Mouse (Mus musculus) adrenal gland, adult 2 months (tissue): ENCODE measurements around the gene Ccdc13. TPM values are rescaled to one million over a fixed set of nuclear protein-coding genes. Genes with fewer than 3 reads are reported as not detected.

Experiments
- DNase-seq: peaks from one replicate; pipeline ENCODE4 v3.0.0; 2021
- polyA plus RNA-seq: library from polyadenylated mRNA; depleted of rRNA; stranded (reverse); fragments of >200 nt; gene quantifications from 2 replicates; pipeline ENCODE4 v1.2.3, GENCODE M21; 2012
- total RNA-seq, 2 experiments: library from RNA; stranded (reverse); gene quantifications; 2 replicates each; pipeline ENCODE4 v1.2.3; 2021

The Ccdc13 gene
- total and polyA plus RNA-seq, 3 experiments, result 0.26 to 1.0 (median 0.63) TPM

DNA sequence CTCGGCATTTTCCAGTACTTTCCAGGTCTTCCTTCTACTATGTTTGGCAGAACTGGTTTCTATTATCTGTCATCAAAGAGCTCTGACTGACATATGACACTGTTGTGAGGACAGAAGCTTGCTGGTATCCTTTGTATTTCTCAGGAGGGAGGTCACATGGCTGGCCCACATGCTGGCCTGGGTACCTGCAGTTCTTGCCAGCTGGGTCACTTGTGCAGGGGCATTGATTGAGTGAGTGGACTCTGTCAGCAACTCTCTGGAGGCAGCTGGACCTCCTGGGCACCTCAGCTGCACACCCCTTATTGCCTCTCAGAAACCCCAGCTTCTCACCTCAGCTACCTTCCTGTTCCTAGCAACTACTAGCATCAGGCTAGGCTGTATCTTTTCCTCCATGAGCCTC is 31.7 kb downstream of the Ccdc13 start:
- DNase-seq, result no peak

DNA sequence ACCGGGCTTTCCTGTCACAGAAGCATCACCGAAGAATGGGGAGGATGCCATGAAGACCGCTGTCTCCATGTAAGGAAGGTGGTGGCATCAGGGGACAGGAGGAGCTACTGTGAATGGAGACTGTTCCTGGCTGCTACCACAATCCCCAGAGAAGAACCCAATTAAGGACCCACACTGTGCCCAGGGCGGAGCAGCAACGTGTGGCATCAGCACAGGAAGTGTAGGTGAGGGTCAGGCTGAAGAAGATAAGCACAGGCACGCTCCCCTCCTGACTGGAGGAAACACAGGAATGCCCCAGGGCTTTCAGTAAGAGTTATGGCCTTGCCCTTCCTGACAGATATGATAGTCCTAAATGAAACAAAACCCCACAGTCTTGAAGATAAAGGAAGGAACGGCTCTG is 36.5 kb downstream of the Ccdc13 start:
- DNase-seq, result no peak

DNA sequence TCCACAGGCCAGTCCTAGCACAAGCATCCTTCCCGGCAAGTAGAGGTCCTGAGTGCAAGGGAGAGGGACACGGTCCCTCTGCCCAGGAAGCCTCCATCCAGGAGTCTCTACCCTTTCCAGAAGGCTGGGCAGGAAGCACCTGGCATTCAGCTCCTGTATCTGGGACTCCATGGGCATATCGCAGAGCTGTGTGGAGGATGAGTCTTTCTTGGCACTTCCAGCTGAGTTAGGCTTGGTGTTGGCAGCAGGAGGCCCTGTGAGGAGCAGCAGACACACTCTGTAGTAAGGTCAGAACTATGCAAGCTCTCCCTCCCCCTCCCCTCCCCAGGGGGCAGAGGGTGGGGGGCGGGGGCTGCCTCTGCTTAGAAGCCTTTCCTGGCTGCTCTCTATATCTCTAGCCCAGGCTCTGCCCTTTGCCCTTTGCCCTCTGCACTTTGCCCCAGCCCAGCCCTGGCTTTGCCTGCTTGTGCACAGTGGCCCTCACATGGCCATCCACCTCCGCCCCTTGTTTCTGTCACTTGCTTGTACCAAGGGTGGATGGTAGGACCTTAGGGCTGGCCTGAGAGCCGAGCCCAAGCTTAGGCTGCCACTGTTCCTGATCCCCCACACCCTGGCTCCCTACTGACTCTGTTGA is 40.3 kb downstream of the Ccdc13 start:
- no peak for DNase-seq

DNA sequence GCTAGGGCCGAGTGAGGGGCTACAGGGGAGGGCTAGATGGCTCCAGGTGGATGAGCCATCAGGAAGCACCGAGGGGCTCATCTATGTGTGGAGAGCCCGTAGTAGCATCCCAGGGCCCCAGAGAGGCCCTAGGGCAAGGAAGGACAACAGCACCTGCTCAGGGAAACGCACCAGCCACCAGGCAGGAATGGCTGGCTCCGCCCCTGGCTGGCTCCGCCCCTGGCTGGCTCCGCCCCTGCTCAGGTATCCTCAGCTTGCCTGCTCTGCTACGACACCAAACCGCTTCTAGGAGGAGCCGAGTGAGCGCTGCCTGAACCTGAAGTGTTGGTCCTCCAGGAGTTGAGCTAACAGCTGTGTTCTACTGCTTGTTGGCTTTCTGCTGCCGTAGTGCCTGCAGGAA is 41.5 kb downstream of the Ccdc13 start:
- no peak for DNase-seq

DNA sequence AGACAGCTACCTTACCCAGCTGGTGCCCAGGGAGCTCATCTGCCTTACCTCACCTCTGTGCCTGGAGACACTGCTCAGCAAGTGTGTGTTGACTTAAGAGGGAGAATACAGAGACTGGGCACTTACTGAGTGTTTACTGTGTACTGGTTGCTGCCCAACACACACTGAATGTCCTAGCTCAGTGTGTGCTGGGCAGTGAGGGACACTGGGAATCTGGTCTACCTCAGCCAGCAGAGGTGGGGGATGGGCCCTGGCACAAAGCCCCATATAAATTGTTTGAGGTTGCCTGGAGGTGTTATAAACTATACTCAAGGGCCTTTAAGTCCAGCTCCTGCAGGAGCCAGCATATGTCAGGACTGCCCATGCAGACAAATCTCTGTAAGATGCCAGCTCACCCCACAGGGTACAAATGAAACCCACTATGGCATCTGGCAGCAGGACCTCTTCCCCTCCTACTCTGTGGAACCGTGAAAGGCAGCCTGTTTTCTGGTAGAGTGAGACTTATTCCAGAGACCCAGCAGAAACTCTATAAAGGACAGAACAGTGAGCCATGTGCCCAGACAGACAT is 44.2 kb downstream of the Ccdc13 start:
- DNase-seq, result no peak

DNA sequence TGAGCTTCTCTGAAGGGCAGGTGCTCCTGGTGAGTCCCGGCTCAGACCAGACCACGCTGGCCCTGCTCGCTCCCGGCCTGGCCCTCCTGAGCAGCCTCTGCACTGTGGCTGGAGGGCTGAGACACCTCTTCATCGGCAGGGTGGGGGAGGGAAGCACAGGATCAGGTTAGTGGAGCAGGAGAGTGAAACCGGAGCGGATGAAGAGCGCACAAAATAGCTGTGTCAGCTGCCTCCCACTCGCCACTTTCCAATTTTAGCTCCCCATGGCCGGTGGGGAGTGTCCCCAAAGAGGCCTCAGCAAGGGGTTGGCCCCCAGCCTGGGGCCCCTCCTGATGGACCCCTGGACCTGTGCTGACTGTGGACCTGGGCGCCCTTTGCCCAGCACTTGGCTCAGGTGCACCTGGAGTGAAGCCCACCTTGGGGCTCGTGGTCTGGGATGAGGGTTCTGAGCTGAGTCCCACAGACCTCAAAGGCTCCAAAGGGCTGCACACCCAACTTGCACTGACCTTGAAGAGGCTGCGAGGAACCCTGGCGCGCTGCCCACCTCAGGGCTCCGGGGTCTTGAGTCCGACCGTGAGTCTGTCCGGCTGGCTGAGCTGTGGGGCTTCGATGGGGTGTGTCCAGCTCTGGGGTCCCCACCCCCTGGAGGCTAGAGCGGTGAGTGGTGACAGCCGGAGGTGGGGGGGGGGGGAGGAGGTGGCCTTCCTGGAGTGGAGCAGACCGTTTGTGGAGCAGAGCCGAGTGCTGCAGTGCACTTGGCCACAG is 47.3 kb downstream of the Ccdc13 start, which contains the start of gene Hhatl:
TSS of gene Hhatl (minus strand) at position 751 of the 765 bp plus-strand sequence.
- no peak for DNase-seq

DNA sequence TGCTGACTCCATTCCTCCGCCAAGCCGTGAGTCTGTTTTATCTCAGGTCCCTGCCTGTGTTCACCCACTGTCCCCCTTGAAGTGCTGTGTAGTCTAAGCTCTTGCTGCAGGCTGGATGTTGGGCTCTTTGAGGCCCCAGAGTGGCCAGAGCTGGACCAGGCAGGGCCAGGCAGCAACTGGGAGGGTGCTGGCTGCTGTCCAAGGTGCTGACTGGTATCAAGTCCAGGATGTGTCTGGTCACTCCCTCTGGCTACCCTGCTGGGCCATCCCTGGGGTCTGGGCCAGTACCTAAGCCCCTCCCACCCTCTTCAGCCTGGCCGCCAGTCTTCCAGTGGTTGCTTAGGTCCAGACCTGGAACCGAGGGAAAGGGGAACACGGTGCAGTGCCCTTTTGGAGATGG is 48.1 kb downstream of the Ccdc13 start:
- DNase-seq, result peak; percentile 56

DNA sequence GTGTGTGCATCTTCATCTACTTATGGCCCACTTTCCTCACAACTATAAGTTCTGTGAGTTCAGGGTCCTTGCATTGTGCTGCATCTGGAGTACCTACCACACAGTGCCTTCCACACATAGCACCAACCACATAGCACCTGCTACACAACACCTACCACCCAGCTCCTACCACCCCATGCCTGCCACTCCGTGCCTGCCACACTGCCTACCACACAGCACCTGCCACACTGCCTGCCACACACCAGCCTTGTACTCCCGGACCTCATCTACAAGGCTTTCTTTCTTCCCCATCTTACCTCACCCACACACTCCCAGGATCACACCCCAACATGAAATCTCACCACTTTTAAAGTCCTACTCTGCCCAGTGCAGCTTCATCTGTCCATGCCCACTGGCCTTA is 52.9 kb downstream of the Ccdc13 start:
- no peak for DNase-seq

DNA sequence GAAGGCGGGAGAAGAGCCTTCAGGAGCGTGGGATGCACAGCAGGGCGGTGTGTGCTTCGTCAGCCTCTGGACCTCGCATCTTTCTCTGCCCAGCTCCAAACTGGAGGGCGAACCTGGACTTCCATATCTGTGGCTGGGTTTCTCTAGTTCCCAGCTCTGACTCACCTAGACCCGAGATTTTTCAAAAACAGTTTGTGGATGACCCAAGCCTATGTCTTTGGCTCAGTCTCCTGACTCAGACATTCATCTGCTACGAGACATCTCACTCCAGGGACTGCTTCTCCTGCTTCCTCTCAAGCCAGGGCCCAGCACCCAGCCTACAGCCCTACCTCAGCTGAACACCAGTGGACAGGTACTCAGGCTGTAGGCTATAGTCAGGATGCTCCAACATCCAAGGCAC is 54.0 kb downstream of the Ccdc13 start:
- no peak for DNase-seq

DNA sequence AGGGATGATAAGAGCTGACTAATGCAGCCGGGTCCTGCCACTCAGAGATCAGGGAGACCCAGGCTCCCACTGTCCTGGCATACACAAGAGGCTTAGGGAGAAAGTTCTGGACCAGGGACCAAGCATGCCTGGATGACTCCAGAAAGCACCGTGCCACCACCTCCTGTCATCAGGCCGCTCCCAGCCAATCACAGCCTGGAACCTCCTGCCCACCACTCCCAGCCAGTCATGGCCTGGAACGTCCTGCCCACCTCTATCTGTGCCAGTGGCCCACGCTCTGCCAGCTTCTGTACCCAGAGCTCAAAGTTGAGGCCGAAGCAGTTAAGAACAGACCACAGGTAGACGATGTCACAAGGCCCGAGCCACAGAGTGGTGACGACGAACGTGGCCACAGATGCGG is 54.5 kb downstream of the Ccdc13 start:
- no peak for DNase-seq

DNA sequence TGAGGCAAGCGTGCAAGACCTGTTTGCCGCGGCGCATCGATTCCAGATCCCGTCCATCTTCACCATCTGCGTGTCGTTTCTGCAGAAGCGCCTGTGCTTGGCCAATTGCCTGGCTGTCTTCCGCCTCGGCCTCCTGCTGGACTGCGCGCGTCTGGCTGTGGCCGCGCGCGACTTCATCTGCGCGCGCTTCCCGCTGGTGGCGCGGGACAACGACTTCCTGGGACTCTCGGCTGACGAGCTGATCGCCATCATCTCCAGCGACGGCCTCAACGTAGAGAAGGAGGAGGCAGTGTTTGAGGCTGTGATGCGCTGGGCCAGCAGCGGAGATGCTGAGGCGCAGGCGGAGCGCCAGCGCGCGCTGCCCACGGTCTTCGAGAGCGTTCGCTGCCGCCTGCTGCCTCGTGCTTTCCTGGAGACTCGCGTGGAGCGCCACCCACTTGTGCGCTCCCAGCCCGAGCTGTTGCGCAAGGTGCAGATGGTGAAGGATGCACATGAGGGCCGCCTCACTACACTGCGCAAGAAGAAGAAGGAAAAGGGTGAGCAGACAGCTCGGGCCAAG is 61.1 kb downstream of the Ccdc13 start:
- DNase-seq, result peak; percentile 35

DNA sequence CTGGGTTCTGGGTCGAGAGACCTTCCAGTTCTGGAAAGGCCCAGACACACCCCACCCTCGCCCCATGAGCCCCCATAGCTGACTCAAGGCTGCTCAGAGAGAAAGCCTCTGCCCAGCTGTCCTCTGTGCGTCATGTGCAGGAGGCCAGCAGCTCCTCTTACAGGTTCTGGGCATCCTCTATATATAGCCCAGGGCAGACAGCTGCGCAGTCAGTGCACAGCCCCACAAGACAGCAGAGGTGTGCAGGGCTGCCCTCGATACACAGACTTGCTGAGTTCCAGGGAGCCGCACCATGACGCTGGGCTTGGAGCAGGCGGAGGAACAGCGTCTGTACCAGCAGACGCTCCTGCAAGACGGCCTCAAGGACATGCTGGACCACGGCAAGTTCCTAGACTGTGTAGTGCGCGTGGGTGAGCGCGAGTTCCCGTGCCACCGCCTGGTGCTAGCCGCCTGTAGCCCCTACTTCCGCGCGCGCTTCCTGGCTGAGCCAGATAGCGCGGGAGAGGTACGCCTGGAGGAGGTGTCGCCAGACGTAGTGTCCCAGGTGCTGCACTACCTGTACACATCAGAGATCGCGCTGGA is 61.7 kb downstream of the Ccdc13 start, which contains the start of gene Klhl40:
TSS of gene Klhl40 (plus strand) at position 124 of the 582 bp plus-strand sequence.
- no peak for DNase-seq

DNA sequence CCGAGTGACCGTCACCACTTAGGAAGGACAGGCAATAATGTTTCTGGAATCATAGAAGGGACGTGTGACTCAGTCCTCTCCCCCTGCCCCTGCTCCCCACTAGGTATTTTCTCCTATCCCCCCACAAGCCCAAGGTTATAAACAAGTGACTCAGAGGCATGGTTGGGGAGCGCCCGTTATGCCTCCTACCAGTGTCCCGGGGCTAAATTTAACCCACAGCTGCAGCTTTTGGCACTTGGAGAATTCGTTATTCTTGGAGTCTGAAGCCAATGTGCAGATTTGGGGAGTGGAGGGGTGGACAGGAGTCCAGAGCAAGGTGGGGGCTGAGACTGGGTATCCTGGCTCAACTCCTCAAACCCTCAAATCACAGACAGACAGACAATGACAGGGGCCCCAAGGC is 62.8 kb downstream of the Ccdc13 start:
- peak; percentile 55 for DNase-seq

DNA sequence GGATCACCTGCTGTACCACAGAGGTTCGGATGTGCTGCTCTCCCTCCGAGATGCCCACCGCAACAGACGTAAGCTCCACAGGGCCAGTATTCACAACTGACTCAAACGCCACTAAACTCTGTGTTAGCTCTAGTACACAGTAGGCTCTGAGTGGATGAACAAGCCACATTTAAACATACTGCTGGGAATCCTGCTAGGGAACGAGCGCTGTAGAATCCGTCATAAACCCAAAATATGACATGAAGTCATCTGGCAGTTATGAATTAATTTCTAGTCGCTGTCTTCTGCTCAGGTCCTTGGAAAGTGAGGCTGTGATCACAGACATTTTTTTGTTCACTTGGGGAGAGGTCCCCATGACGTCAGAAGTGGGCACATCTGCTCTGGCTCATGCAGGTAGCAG is 63.3 kb downstream of the Ccdc13 start:
- DNase-seq, result no peak

DNA sequence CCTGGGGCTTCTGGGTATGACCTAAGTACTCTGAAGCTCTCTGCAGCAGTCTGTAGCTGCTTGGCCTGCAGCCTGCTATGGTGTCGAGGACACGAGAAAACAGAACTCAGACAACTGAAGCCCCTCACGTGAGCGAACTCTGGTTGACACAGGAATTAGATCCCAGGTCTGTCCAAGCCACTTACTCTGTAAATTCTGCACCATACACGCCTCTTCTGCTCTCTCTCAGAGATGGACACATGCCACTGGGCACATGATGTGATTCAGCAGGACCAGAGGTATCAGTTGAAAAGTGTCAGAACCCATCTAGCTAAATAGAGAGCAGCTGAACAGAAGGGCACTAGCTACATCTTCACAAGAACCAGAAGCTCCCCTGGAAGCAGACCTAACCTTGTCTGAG is 66.8 kb downstream of the Ccdc13 start:
- no peak for DNase-seq

DNA sequence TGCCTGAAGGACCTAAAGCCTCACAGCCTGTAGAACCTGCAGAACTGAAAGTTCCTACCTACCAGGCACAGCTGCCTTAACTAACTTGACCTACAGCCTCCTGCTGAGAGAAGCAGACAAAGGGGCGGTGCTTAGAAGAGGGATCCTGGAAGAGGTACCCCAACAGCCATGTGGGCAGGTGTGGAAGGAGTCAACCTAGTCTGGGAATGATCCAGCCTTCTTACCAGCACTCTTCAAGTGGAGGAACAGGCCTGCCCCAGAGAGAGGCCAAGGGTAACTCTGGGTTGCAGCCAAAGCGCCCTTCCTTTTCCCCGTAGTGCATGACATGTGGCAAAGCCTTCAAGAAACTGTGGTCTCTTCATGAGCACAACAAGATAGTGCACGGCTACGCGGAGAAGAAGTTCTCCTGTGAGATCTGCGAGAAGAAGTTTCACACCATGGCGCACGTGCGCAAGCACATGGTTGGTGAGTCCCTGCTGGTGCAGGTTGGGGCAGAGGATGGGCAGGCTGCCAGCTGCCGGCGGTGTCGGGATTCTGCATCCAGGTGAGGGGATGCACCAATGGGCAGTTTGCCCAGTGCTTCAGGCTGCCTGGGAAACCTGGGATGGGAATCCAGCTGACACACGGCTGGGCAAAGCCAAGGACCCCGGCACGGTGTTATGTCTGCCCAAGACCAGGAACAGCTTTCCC is 74.0 kb downstream of the Ccdc13 start:
- DNase-seq, result no peak

DNA sequence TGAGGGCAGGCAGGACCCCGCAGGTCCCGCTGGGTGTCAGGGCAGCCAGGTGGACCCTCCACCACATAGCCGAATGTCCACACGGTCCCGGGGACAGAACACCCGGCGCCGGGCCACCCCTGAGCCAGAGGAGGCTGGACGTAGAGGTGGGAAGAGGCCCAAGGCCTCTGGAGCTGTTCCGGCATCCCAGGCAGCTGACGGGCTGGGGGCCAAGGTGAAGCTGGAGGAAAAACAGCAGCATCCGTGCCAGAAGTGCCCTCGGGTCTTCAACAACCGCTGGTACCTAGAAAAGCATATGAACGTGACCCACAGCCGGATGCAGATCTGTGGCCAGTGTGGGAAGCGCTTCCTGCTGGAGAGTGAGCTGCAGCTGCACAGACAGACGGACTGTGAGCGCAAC is 75.5 kb downstream of the Ccdc13 start:
- DNase-seq, result peak; percentile 50

DNA sequence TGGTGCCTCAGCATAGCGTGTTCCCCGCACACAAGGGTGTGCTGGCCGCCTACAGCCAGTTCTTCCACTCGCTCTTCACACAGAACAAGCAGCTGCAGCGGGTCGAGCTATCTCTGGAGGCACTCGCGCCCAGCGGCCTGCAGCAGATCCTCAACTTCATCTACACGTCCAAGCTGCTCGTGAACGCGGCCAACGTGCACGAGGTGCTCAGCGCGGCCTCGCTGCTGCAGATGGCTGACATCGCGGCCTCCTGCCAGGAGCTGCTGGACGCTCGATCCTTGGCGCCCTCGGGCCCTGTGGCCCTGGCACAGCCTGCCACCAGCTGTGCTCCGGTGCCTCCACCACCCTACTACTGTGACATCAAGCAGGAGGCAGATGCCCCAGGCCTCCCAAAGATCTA is 76.5 kb downstream of the Ccdc13 start:
- no peak for DNase-seq

DNA sequence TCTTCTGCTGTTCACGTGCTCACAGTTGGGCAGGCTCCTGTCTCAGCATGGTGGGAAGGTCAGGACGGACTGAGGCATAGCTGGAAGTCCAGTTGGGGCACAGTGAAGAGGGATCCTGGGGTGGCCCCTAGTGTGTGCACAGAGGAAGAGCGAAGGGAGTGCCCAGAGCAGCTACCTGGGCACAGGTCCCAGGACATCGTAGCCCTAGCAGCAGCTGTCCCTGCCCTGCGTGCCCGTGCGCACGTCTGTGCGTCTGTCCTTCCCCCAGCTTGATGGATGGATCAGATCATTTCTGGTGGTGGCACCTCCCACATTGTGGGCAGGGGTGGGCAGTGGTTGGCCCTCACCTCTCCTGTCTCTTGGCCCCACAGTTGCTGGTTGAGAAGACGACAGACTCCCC is 77.0 kb downstream of the Ccdc13 start:
- no peak for DNase-seq

DNA sequence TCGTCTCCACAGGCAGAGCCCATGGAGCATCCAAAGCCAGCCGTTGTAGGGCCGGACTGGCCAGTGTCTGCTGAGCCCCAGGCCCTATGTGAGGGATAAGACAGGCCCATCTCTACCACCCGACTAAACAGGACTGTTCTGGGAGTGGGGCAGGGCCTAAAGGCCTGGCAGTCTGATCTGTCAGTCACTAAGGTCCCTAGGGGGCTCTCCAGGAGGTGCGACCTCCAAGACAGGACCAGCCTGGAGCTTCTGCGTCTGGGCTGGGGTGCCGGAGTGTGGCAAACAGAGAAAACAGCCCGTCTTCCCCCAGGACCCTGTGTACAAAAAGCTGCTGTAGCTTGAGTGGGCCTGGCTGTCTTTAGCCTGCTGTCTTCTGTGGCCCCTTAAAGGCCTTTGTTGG is 77.5 kb downstream of the Ccdc13 start:
- DNase-seq, result no peak

DNA sequence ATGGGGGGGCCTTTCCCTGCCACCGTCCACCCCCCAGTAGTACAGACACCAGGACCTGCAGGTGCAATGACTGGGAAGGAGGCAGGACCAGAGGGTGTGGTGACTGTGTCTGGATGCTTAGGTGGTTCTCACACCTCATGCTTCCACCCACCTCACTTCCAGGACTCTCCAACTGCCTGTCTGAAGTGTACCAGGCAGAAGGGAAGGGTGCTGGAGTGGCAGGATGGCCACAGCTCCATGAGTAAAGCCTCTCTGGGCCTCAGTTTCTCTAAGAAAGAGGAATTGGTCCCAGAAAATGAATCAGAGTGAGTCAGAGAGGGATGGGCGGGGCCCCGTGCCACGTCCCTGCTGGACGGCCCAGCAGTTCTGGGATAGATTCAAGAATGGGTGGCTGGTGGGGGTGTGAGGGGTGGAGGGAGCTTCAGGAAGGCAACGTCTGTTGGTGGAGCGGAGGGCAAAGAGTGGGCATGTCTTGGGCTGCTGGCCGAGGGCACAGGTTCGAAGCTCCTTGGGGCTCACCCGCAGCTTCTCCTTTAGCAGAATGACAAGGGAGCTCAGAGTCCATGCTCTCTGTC is 78.1 kb downstream of the Ccdc13 start:
- peak; percentile 75 for DNase-seq
